In genomic region chr12:4523208-4523607, GRCm38 (mm10) we compare ENCODE assay signal across 8 mouse cellular contexts. TPM values are rescaled to one million over a fixed set of nuclear protein-coding genes. Genes with fewer than 3 reads are reported as not detected.
DNase-seq lines count a peak whose midpoint lies in the region; ATAC-seq lines count a peak whose summit lies in the region.

No protein-coding gene starts in this region.

- no peak overlapping the region for H3K9ac ChIP-seq in forebrain, embryonic 13.5 days
- peak overlapping the region; percentile 47 for H3K9ac ChIP-seq in heart, embryonic 13.5 days

- peak; percentile 90 for ATAC-seq in forebrain, embryonic 13.5 days
- ATAC-seq in heart, embryonic 13.5 days (ENCODE audit: extremely low read depth, insufficient number of reproducible peaks, low FRiP score, low TSS enrichment) = no peak

- H3K27ac ChIP-seq in forebrain, embryonic 13.5 days = peak overlapping the region; percentile 91
- H3K27ac ChIP-seq in heart, embryonic 13.5 days (replicated peaks) = peak overlapping the region; percentile 51

- H3K9me3 ChIP-seq in forebrain, embryonic 13.5 days (replicated peaks) = no peaks in the 10 kb centered on the region
- no peaks in the 10 kb centered on the region for H3K9me3 ChIP-seq in heart, embryonic 13.5 days

- peak; percentile 45 to 46 for DNase-seq in left cerebral cortex, adult 18-20 months (ENCODE audit: low spot score in 2 of 2)
- DNase-seq in left cerebral cortex, adult 11 months (ENCODE audit: low spot score) = no peak
- peak; percentile 66 for DNase-seq in kidney, postnatal 14 days
- DNase-seq in lung, postnatal 10 days = peak; percentile 78
- DNase-seq in right cerebral cortex, postnatal 14 days = peak; percentile 71
- DNase-seq in c-Kit-positive CD71-positive TER-119-positive erythroid progenitor cells, embryonic 14.5 days (ENCODE audit: low spot score) = no peak

- H3K4me3 ChIP-seq in forebrain, embryonic 13.5 days = no peak overlapping the region
- peak overlapping the region; percentile 15; the same call in 1 of the 2 replicates for H3K4me3 ChIP-seq in heart, embryonic 13.5 days

- WGBS in forebrain, embryonic 13.5 days = under 1% methylated on average over 10 of the region's 10 CpGs
- WGBS in heart, embryonic 13.5 days = 6% methylated on average over 10 of the region's 10 CpGs

- H3K4me1 ChIP-seq in forebrain, embryonic 13.5 days = peaks cover 34% of the 10 kb centered on the region
- peaks cover 31% of the 10 kb centered on the region for H3K4me1 ChIP-seq in heart, embryonic 13.5 days

- no peaks in the 10 kb centered on the region for H3K36me3 ChIP-seq in forebrain, embryonic 13.5 days (ENCODE audit: poor library complexity, severe bottlenecking)
- H3K36me3 ChIP-seq in heart, embryonic 13.5 days = no peaks in the 10 kb centered on the region

- no peaks in the 10 kb centered on the region for H3K27me3 ChIP-seq in forebrain, embryonic 13.5 days
- H3K27me3 ChIP-seq in heart, embryonic 13.5 days (replicated peaks) = no peaks in the 10 kb centered on the region

- peak overlapping the region; percentile 39 for H3K4me2 ChIP-seq in forebrain, embryonic 13.5 days
- H3K4me2 ChIP-seq in heart, embryonic 13.5 days = peak overlapping the region; percentile 57

RNA-seq across cellular contexts. Expression of gene Ncoa1, which starts 46.2 kb away (rescaled TPM):
- 100 to 1,000 TPM; 106 to 110 TPM for total RNA-seq in left cerebral cortex, adult 18-20 months (2021)
- polyA plus RNA-seq in forebrain, embryonic 13.5 days (2015; fragmentation: Nextera tagmentation; extraction: Ambion mirVana) = 12.7 and 13.6 TPM in 2 replicates
- 4.4 and 4.9 TPM in 2 replicates for polyA plus RNA-seq in heart, embryonic 13.5 days (2015; fragmentation: Nextera tagmentation; extraction: Ambion mirVana)

Comparison
In these comparisons a context has a peak if more than half of its experiments do, and no peak if none do; other contexts are left out.
1. DNase-seq: peak in left cerebral cortex, adult 18-20 months (2 of 2), kidney, postnatal 14 days (single experiment), lung, postnatal 10 days (single experiment) and right cerebral cortex, postnatal 14 days (single experiment); none in left cerebral cortex, adult 11 months (single experiment) and c-Kit-positive CD71-positive TER-119-positive erythroid progenitor cells, embryonic 14.5 days (single experiment).